Mouse (Mus musculus) limb, embryonic 15.5 days (tissue): ENCODE measurements at regions not wholly inside any gene's neighbourhood (a gene's known extent, or its start where the extent isn't known, plus 50 kb on each side); places are given as distances from the start of the nearest gene placed in this dataset.
"Not testable (repeated sequence)": the region's sequence is repeated elsewhere in the genome, so short reads cannot be mapped to it uniquely, and the experiment has no call there.

Experiments used
- ATAC-seq: fragments of 200-750 bp; cut with Nextera tagmentation; 2 replicates; pipeline ENCODE4 v1.8.0; 2017; ENCODE audit warnings: low read depth, moderate TSS enrichment; ENCODE audit not compliant: insufficient number of reproducible peaks, low FRiP score, low TSS enrichment
- H3K27ac ChIP-seq: fragments of 300-500 bp; sonication (generic); 2 replicates; pipeline ENCODE4 v1.5.1; 2015; ENCODE audit warnings: moderate library complexity, mild to moderate bottlenecking, inconsistent platforms
- H3K27me3 ChIP-seq: fragments of 300-500 bp; sonication (generic); 2 replicates; pipeline ENCODE4 v1.6.1; 2015; ENCODE audit warnings: inconsistent platforms
- H3K36me3 ChIP-seq: fragments of 300-500 bp; sonication (generic); 2 replicates; pipeline ENCODE4 v1.6.1; 2015; ENCODE audit warnings: inconsistent platforms
- H3K4me1 ChIP-seq: fragments of 300-500 bp; sonication (generic); 2 replicates; pipeline ENCODE4 v1.6.1; 2015; ENCODE audit warnings: inconsistent platforms
- H3K4me2 ChIP-seq: fragments of 300-500 bp; sonication (generic); 2 replicates; pipeline ENCODE4 v1.6.1; 2015; ENCODE audit warnings: mild to moderate bottlenecking, inconsistent platforms
- H3K4me3 ChIP-seq: fragments of 300-500 bp; sonication (generic); 2 replicates; pipeline ENCODE4 v1.5.1; 2015; ENCODE audit warnings: mild to moderate bottlenecking, inconsistent platforms
- H3K9ac ChIP-seq: fragments of 300-500 bp; sonication (generic); 2 replicates; pipeline ENCODE4 v1.6.1; 2015; ENCODE audit warnings: inconsistent platforms
- H3K9me3 ChIP-seq: fragments of 300-500 bp; sonication (generic); 2 replicates; pipeline ENCODE4 v1.6.1; 2016; ENCODE audit warnings: inconsistent platforms
- WGBS: fragments of 180-500 bp; shearing (Covaris S2); methylation state at CpG from one replicate; pipeline ENCODE4 v1.1.7; 2015; 5-methylcytosine and 5-hydroxymethylcytosine counted together

DNA sequence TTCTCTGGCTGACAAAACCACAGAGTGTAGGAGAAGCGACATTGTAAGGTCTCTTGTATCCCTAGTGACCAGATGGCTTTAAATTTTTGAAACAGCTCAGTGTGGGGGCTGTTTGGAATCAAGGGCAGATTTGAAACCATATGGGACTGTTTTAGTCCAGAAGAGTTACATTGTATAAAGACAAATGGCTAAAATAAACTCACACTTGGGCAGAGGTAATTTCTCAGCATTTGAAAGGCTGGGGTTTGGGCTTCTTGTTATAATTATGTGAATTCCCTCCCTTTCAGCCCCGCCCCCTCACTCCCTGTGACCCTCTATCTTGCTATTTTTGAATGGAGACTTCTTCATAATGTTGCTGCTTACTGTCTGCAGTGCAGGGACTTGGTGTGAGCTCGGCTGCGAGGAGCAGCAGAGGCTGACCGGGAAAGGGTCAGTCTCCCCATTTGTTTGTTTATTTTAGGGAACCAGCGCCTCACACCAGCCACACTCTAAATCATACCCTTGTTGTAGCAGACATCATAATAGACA lies 344.0 kb upstream of the Nova1 start:
- Histone ChIP-seq H3K27ac (no peak overlapping the region), H3K9ac (no peak overlapping the region), H3K4me1 (peaks cover 5% of the 10 kb centered on the region; the same call in 1 of the 2 replicates), H3K4me3 (no peak overlapping the region), H3K4me2 (no peak overlapping the region), H3K27me3 (no peaks in the 10 kb centered on the region), H3K9me3 (no peaks in the 10 kb centered on the region), H3K36me3 (no peaks in the 10 kb centered on the region)
- 14% methylated on average over 6 of the region's 6 CpGs for WGBS
- no peak for ATAC-seq

DNA sequence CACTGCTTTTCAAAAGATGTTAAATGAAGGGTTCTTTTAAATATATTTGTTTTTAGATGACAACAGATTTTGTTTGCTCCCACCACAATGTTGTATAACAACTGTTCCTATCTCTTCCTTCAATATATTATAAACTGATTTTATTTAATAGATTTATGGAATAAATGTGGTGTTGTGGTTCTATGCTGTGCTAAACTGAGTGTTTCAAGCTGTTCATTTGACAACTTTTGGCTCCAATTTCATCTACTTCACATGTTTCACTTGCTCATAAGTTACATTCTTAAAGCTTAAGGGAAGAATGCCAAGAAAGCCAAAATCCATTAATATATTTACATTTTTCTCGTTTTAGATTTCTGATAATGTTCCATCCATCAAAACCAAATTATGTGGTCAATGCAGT lies 341.9 kb upstream of the Nova1 start:
- Histone ChIP-seq H3K4me1 (peaks cover 5% of the 10 kb centered on the region; the same call in 1 of the 2 replicates), H3K27ac (no peak overlapping the region), H3K36me3 (no peaks in the 10 kb centered on the region), H3K27me3 (no peaks in the 10 kb centered on the region), H3K9ac (no peak overlapping the region), H3K4me3 (no peak overlapping the region), H3K9me3 (no peaks in the 10 kb centered on the region), H3K4me2 (no peak overlapping the region)
- WGBS = 43% methylated on average over 1 of the region's 1 CpGs
- ATAC-seq = no peak

DNA sequence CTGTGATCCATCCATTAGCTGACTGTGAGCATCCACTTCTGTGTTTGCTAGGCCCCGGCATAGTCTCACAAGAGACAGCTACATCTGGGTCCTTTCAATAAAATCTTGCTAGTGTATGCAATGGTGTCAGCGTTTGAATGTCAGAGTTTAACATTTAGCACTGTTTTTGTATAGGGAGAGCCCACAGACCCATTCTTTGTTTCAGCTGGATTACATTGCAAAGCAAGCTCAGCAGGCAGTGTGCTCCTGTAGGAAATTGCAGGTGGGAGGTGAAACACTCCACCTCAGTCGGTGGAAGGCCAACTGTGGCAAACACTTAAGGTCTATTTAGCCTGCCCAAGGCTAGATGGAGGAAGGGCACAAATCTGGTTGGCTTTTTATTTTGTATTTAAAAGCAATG lies 337.2 kb upstream of the Nova1 start:
- not testable (repeated sequence) for H3K4me1 ChIP-seq, H3K9me3 ChIP-seq, ATAC-seq, H3K9ac ChIP-seq, H3K4me2 ChIP-seq, H3K27ac ChIP-seq, H3K36me3 ChIP-seq, H3K4me3 ChIP-seq, H3K27me3 ChIP-seq
- WGBS = 31% methylated on average over 3 of the region's 3 CpGs

DNA sequence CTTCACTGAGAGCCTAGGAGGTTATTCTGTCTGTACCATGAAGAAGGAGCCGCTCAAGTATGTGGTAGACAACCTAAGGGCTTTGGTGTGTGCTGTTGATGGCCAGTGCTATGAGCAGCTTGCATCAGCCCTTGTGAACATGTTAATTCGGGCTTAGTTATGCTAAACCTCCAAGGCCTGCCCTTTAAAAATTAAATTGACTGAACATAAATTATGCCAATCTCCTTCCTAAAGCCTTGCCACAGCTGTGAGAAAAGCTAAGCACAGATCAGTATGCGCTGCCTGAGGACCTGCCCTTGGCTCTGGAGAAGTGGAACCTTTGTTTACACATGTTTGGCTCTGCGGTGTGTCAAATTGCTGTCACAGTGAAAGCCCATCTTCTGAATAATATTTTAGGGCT lies 321.9 kb upstream of the Nova1 start:
- Histone ChIP-seq H3K9ac (no peak overlapping the region), H3K9me3 (no peaks in the 10 kb centered on the region), H3K4me3 (no peak overlapping the region), H3K4me2 (no peak overlapping the region), H3K36me3 (no peaks in the 10 kb centered on the region), H3K4me1 (no peaks in the 10 kb centered on the region), H3K27ac (no peak overlapping the region), H3K27me3 (no peaks in the 10 kb centered on the region)
- WGBS = 58% methylated on average over 4 of the region's 4 CpGs
- no peak for ATAC-seq

DNA sequence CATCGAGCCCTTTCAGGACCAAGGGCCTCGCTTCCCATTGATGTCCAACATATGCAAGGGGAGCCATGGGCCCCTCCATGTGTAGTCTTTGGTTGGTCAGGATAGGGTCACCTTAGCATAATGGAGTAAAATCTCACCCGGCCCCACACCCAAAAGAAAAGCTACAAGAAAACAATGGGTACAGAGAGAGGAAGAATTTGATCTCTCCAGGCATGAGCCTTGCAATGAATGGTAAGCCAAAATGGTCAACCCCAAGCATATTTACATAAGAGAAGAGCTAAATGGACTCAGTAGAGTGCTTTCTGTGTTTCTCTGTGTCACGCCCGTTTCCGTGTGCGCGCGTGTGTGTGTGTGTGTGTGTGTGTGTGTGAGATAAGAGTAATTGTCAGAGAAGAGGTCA lies 311.1 kb upstream of the Nova1 start:
- no peak overlapping the region for H3K9ac ChIP-seq
- no peak overlapping the region for H3K4me3 ChIP-seq
- whole genome bisulfite sequencing = 95% methylated on average over 9 of the region's 9 CpGs
- no peak overlapping the region for H3K4me2 ChIP-seq
- H3K27ac ChIP-seq = no peak overlapping the region
- H3K9me3 ChIP-seq = no peaks in the 10 kb centered on the region
- H3K36me3 ChIP-seq = no peaks in the 10 kb centered on the region
- no peak for ATAC-seq
- H3K4me1 ChIP-seq = no peaks in the 10 kb centered on the region
- no peaks in the 10 kb centered on the region for H3K27me3 ChIP-seq

DNA sequence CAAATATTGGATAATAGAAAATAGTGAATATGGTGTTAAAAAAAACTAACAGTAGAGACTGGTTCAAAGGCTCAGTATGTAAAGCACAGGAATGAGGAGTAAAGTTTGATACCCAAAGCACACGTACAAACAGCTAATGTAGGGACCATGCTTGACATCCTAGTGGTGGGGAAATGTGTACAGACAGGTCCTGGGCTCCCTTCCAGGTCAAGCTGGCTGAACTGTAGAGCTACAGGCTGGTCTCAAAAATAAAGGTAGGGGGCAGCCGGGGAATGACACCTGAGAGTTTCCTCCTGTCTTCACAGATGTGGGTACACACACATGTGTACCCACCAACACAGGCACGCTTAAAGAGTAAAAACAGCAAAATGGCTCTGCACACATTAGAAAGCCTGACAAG lies 309.9 kb upstream of the Nova1 start:
- H3K9me3 ChIP-seq = no peaks in the 10 kb centered on the region
- H3K27ac ChIP-seq = no peak overlapping the region
- ATAC-seq = no peak
- H3K36me3 ChIP-seq = no peaks in the 10 kb centered on the region
- no peak overlapping the region for H3K9ac ChIP-seq
- H3K27me3 ChIP-seq = no peaks in the 10 kb centered on the region
- no peak overlapping the region for H3K4me3 ChIP-seq
- WGBS = 71% methylated on average over 3 of the region's 3 CpGs
- no peaks in the 10 kb centered on the region for H3K4me1 ChIP-seq
- H3K4me2 ChIP-seq = no peak overlapping the region

DNA sequence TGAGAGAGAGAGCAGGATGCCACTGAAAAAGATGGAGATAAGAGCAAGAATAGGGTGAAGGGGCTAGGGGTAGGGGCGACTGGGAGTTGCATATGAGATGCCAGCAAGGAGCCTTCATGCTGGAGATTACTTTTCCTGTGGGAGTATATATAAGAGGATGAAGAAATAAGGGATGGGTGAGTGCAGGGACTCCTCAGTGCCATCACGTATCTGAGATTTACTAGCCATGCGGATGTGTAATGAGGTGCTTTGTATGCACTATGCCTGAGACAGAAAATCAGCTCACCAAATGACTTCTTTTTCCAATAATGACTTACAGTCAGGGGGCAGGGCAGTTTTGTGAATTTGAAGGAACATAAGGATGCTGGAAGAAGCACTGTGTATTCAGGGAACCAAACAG lies 302.7 kb upstream of the Nova1 start:
- Histone ChIP-seq H3K36me3 (no peaks in the 10 kb centered on the region), H3K9me3 (no peaks in the 10 kb centered on the region), H3K4me3 (no peak overlapping the region), H3K4me1 (no peaks in the 10 kb centered on the region), H3K27me3 (no peaks in the 10 kb centered on the region), H3K4me2 (no peak overlapping the region), H3K9ac (no peak overlapping the region), H3K27ac (no peak overlapping the region)
- no peak for ATAC-seq
- WGBS = 77% methylated on average over 3 of the region's 3 CpGs

DNA sequence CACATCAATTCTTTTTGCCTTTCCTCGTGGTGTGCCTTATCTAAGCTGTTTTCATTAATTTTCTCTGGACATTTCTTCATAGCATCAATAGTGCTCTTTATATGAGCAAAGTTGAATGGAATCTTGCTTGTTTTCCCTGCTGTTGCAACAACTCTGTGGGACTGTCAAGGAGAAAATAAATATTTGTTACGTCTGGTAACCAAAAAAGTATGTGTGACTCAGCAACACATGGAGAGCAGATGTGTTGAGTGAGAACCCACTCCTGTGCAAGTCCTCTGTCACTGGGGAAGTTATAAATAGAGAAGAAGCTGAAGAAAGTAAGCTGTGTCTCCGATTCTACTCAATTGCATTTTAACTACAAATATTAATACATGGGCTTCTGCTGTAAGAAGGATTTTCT lies 298.8 kb upstream of the Nova1 start:
- Histone ChIP-seq H3K27ac (no peak overlapping the region), H3K36me3 (no peaks in the 10 kb centered on the region), H3K4me2 (no peak overlapping the region), H3K9me3 (no peaks in the 10 kb centered on the region), H3K9ac (no peak overlapping the region), H3K4me1 (no peaks in the 10 kb centered on the region), H3K27me3 (no peaks in the 10 kb centered on the region), H3K4me3 (no peak overlapping the region)
- no peak for ATAC-seq
- WGBS = 42% methylated on average over 3 of the region's 3 CpGs

DNA sequence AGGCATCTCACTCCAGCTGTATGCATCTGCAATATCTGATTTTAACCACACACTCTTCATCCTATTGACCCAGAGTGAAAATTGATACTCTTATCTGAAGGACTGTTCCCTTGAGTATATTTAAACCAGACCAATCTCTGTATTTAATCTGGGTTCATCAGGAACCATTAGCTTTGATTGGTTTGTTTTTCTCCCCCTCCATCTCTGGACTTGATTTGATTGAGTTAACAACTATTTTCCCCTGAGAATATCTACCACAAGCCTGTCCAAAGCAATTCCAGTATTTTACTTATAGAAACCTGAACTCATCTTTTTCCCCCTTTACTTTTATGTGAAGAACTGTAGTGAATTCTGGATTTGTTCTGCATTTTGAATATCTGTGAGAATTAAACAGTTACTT lies 270.5 kb upstream of the Nova1 start:
- Histone ChIP-seq H3K4me1 (no peaks in the 10 kb centered on the region), H3K9ac (no peak overlapping the region), H3K27ac (no peak overlapping the region), H3K36me3 (no peaks in the 10 kb centered on the region), H3K4me2 (no peak overlapping the region), H3K4me3 (no peak overlapping the region), H3K27me3 (no peaks in the 10 kb centered on the region), H3K9me3 (no peaks in the 10 kb centered on the region)
- no peak for ATAC-seq

DNA sequence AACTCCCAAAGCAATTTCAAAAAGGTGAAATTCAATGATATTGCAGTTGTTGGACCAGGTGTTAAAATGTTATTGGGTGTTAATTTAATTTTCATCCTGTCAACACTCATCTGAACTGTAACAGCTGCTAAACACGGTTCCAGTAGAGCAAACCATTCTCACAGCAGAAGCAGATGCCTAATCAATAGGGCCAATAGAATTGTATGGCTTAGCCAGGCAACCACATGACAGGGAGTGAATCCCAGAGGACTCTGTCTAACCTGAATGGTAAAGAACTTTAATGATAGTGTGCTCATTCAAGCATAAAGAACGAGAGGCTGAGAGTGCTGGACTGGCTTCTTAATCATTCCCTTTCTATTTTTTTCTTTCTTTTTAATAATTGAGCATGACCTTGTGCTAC lies 256.2 kb upstream of the Nova1 start:
- Histone ChIP-seq H3K9ac (no peak overlapping the region), H3K27ac (no peak overlapping the region), H3K36me3 (no peaks in the 10 kb centered on the region), H3K4me1 (no peaks in the 10 kb centered on the region), H3K4me2 (no peak overlapping the region), H3K9me3 (no peaks in the 10 kb centered on the region), H3K27me3 (no peaks in the 10 kb centered on the region), H3K4me3 (no peak overlapping the region)
- WGBS = 53% methylated on average over 2 of the region's 2 CpGs
- no peak for ATAC-seq

DNA sequence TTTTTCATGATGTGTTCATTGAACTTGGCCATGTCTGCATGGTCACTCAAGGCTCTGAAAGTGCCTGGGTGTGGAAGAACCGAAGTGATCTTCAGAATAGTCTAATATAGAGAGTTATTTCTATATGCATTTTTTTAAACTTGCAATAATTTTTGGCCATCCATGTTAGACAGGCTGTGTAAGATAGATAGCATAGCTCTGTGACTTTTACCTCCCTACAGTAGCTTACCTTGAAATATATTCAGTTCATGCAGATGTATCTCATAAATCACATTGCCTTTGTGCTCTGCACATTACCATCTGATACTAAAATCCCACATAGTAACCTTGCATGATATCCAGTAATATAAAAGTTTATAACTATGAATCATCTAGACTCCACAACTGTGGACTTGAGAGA lies 233.7 kb upstream of the Nova1 start:
- 80% methylated on average over 1 of the region's 1 CpGs for WGBS
- H3K27me3 ChIP-seq = no peaks in the 10 kb centered on the region
- no peaks in the 10 kb centered on the region for H3K36me3 ChIP-seq
- no peak overlapping the region for H3K4me2 ChIP-seq
- H3K9ac ChIP-seq = no peak overlapping the region
- H3K9me3 ChIP-seq = no peaks in the 10 kb centered on the region
- no peak for ATAC-seq
- H3K4me3 ChIP-seq = no peak overlapping the region
- H3K4me1 ChIP-seq = no peaks in the 10 kb centered on the region
- no peak overlapping the region for H3K27ac ChIP-seq

DNA sequence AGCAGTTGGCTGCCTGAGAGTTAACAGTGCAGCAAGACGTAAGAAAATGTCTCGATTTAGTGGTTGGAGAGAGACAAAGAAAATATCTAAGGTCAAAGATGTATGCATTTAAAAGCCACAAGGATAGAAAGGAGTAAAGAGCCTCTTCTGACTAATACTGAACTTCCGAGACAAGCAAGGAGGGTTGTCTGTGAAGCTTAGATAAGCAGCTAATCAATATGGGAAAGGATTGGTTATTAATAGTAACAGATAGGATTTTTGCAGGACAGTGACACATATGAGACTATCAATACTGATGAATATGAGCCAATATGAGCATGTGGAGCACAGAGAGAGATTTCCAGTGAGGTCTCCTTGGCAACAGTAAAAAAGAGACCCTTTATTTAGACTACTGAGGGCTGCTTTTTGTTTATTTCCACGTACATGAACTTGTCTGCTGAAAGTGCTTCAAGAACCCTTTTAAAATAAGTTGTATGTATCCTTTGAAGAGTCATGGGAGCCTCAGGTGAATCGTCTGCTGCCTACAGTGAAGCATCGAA lies 202.2 kb upstream of the Nova1 start:
- no peaks in the 10 kb centered on the region for H3K36me3 ChIP-seq
- H3K4me1 ChIP-seq = no peaks in the 10 kb centered on the region
- no peak overlapping the region for H3K9ac ChIP-seq
- WGBS = 73% methylated on average over 6 of the region's 6 CpGs
- no peak overlapping the region for H3K4me2 ChIP-seq
- H3K4me3 ChIP-seq = no peak overlapping the region
- no peaks in the 10 kb centered on the region for H3K27me3 ChIP-seq
- H3K9me3 ChIP-seq = no peaks in the 10 kb centered on the region
- no peak for ATAC-seq
- H3K27ac ChIP-seq = no peak overlapping the region

DNA sequence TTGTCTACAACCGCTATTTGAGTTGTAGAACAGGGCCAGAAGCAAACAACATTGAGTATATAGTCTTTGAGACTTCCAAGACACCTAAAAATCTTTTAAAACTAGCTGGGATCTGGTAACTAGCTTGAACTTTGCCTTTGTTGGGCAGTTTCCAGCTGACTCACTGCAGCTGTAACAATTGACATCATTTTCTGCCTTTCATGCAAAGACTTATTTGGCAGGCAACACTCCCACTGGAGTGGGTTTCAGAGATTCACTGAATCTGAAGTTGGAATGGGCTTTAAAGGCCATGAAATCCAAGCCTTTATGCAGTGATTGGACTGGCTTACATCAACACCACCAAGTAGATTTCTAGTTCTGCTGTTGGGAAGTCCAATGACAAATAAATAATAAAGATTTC lies 173.6 kb upstream of the Nova1 start:
- H3K4me3 ChIP-seq = no peak overlapping the region
- no peak overlapping the region for H3K9ac ChIP-seq
- no peaks in the 10 kb centered on the region for H3K9me3 ChIP-seq
- H3K27me3 ChIP-seq = no peaks in the 10 kb centered on the region
- no peaks in the 10 kb centered on the region for H3K36me3 ChIP-seq
- no peak for ATAC-seq
- H3K4me1 ChIP-seq = no peaks in the 10 kb centered on the region
- 70% methylated on average over 1 of the region's 1 CpGs for WGBS
- H3K4me2 ChIP-seq = no peak overlapping the region
- H3K27ac ChIP-seq = no peak overlapping the region
